18 mouse cellular contexts compared by ENCODE assay signal in the genomic region with DNA sequence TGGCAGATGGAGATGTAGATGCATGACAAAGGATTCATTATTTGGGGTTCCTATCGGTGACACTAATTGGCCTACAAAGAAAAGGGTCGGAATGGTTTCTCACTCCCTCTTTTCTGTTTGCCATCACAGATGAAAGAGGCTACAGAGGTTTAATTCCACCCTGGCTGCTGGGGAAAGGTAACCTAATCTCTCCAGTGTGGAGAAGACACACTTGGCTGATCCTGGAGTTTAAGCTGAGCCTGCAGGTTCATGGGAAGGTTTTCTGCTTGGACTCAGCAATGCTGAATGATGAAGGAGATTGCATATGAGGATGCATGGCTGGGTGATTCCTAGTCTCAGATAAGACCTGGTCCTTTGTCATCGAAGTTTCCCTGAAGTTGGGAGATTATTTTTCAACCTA.
"Had no signal": no experiment of that assay in that cellular context is flagged by ENCODE, and none has a peak within 500 bp of the region (broad histone marks: within the 10 kb centered on the region; RNA-seq: fewer than 3 reads in every experiment).

No protein-coding gene starts in this region.

- H3K4me2 ChIP-seq: lung, embryonic 14.5 days; midbrain, embryonic 12.5 days; neural tube, embryonic 13.5 days; neural tube, embryonic 15.5 days had no signal

- H3K27ac ChIP-seq: midbrain, embryonic 10.5 days; midbrain, embryonic 12.5 days; neural tube, embryonic 13.5 days; neural tube, embryonic 15.5 days had no signal

- H3K9me3 ChIP-seq: midbrain, embryonic 10.5 days; midbrain, embryonic 12.5 days; neural tube, embryonic 13.5 days; neural tube, embryonic 15.5 days had no signal

- H3K36me3 ChIP-seq: midbrain, embryonic 10.5 days; midbrain, embryonic 12.5 days; neural tube, embryonic 13.5 days; neural tube, embryonic 15.5 days had no signal

- H3K9ac ChIP-seq: lung, embryonic 14.5 days; midbrain, embryonic 12.5 days; neural tube, embryonic 13.5 days; neural tube, embryonic 15.5 days had no signal

- H3K4me3 ChIP-seq: midbrain, embryonic 10.5 days; midbrain, embryonic 12.5 days; myocyte; neural tube, embryonic 13.5 days; neural tube, embryonic 15.5 days had no signal

- H3K27me3 ChIP-seq: midbrain, embryonic 12.5 days; neural tube, embryonic 13.5 days; neural tube, embryonic 15.5 days had no signal

- ATAC-seq: midbrain, embryonic 16.5 days had no signal

- DNase-seq: lung, adult 18-20 months; lung, embryonic 14.5 days; lung, postnatal 10 days; lung, postnatal 4 days; midbrain, embryonic 14.5 days; right cerebral cortex, adult 18-20 months; right cerebral cortex, postnatal 25 days; right cerebral cortex, postnatal 4 days; spleen, adult 18-20 months; thymus, adult 18-20 months; thymus, postnatal 14 days; thymus, postnatal 36 days had no signal
